Mouse (Mus musculus): Measurements from ENCODE around the gene Zfp804b. TPM values are rescaled to one million over a fixed set of nuclear protein-coding genes. Genes with fewer than 3 reads are reported as not detected.
"Not testable (repeated sequence)": the region's sequence is repeated elsewhere in the genome, so short reads cannot be mapped to it uniquely, and the experiment has no call there.

Zfp804b gene
- 0.04 TPM in 1 of 2 replicates, not detected in the other for polyA plus RNA-seq (2012; rRNA removed)

- Histone ChIP-seq H3K36me3 (ENCODE audit: control insufficient read depth, insufficient read depth, low read length) (no peaks in the 10 kb centered on the region), H3K27ac (ENCODE audit: control insufficient read depth, insufficient read depth, low read length) (no peak within 1 kb of the TSS), H3K4me1 (replicated peaks; ENCODE audit: control insufficient read depth, insufficient read depth, low read length) (no peaks in the 10 kb centered on the region), H3K27me3 (ENCODE audit: control insufficient read depth, insufficient read depth, low read length) (no peaks in the 10 kb centered on the region; the same call in 1 of the 2 replicates), H3K4me3 (ENCODE audit: control insufficient read depth, insufficient read depth, low read length) (no peak within 1 kb of the TSS)
- DNase-seq, result no peak
- 4% methylated on average over 50 of the region's 50 CpGs for WGBS
- TF ChIP-seq CTCF (IDR thresholded peaks at IDR 0.05; ENCODE audit: borderline replicate concordance, control insufficient read depth, extremely low read depth, insufficient read depth, low read length, poor library complexity), result no peak
- TF ChIP-seq POLR2A (IDR thresholded peaks at IDR 0.05; ENCODE audit: control insufficient read depth, extremely low read depth, insufficient read depth, low read length, poor library complexity), result no peak
These were observed at the start of gene Zfp804b for GRCm38 (mm10) chr5:7344145-7345010. Gene Zfp804b (minus strand): TSS chr5:7344756.

GRCm38 (mm10) chr5:7364616-7365015 is 20.1 kb upstream of the Zfp804b start:
- not testable (repeated sequence) for H3K27me3 ChIP-seq (ENCODE audit: control insufficient read depth, insufficient read depth, low read length); H3K27ac ChIP-seq (ENCODE audit: control insufficient read depth, insufficient read depth, low read length); DNase-seq; H3K4me3 ChIP-seq (ENCODE audit: control insufficient read depth, insufficient read depth, low read length); H3K4me1 ChIP-seq (replicated peaks; ENCODE audit: control insufficient read depth, insufficient read depth, low read length); H3K36me3 ChIP-seq (ENCODE audit: control insufficient read depth, insufficient read depth, low read length)
- 88% methylated on average over 1 of the region's 1 CpGs for WGBS

GRCm38 (mm10) chr5:7345011-7345389 is 444 bp upstream of the Zfp804b start:
- Histone ChIP-seq H3K27me3 (ENCODE audit: control insufficient read depth, insufficient read depth, low read length) (no peaks in the 10 kb centered on the region; the same call in 1 of the 2 replicates), H3K4me3 (ENCODE audit: control insufficient read depth, insufficient read depth, low read length) (no peak overlapping the region), H3K4me1 (replicated peaks; ENCODE audit: control insufficient read depth, insufficient read depth, low read length) (no peaks in the 10 kb centered on the region), H3K27ac (ENCODE audit: control insufficient read depth, insufficient read depth, low read length) (no peak overlapping the region), H3K36me3 (ENCODE audit: control insufficient read depth, insufficient read depth, low read length) (no peaks in the 10 kb centered on the region)
- WGBS, result 4% methylated on average over 11 of the region's 11 CpGs
- no peak for TF ChIP-seq CTCF (IDR thresholded peaks at IDR 0.05; ENCODE audit: borderline replicate concordance, control insufficient read depth, extremely low read depth, insufficient read depth, low read length, poor library complexity)
- no peak for TF ChIP-seq POLR2A (IDR thresholded peaks at IDR 0.05; ENCODE audit: control insufficient read depth, extremely low read depth, insufficient read depth, low read length, poor library complexity)
- no peak for DNase-seq

GRCm38 (mm10) chr5:7325594-7325993 is 19.0 kb downstream of the Zfp804b start:
- H3K4me3 ChIP-seq (ENCODE audit: control insufficient read depth, insufficient read depth, low read length), result no peak overlapping the region
- DNase-seq, result no peak
- H3K27me3 ChIP-seq (ENCODE audit: control insufficient read depth, insufficient read depth, low read length), result no peaks in the 10 kb centered on the region
- WGBS, result 91% methylated on average over 4 of the region's 4 CpGs
- TF ChIP-seq POLR2A (IDR thresholded peaks at IDR 0.05; ENCODE audit: control insufficient read depth, extremely low read depth, insufficient read depth, low read length, poor library complexity) (no peak), CTCF (IDR thresholded peaks at IDR 0.05; ENCODE audit: borderline replicate concordance, control insufficient read depth, extremely low read depth, insufficient read depth, low read length, poor library complexity) (no peak)
- no peaks in the 10 kb centered on the region for H3K4me1 ChIP-seq (replicated peaks; ENCODE audit: control insufficient read depth, insufficient read depth, low read length)
- H3K36me3 ChIP-seq (ENCODE audit: control insufficient read depth, insufficient read depth, low read length), result no peaks in the 10 kb centered on the region
- H3K27ac ChIP-seq (ENCODE audit: control insufficient read depth, insufficient read depth, low read length), result no peak overlapping the region

GRCm38 (mm10) chr5:7303819-7304218 is 40.7 kb downstream of the Zfp804b start, which contains the start of gene Tex47:
Gene Tex47 (plus strand): TSS chr5:7304119.
- no peak for DNase-seq
- Histone ChIP-seq H3K4me1 (replicated peaks; ENCODE audit: control insufficient read depth, insufficient read depth, low read length) (no peaks in the 10 kb centered on the region), H3K27me3 (ENCODE audit: control insufficient read depth, insufficient read depth, low read length) (no peaks in the 10 kb centered on the region), H3K36me3 (ENCODE audit: control insufficient read depth, insufficient read depth, low read length) (no peaks in the 10 kb centered on the region), H3K27ac (ENCODE audit: control insufficient read depth, insufficient read depth, low read length) (no peak within 1 kb of the TSS), H3K4me3 (ENCODE audit: control insufficient read depth, insufficient read depth, low read length) (no peak within 1 kb of the TSS)
- TF ChIP-seq CTCF (IDR thresholded peaks at IDR 0.05; ENCODE audit: borderline replicate concordance, control insufficient read depth, extremely low read depth, insufficient read depth, low read length, poor library complexity) (no peak), POLR2A (IDR thresholded peaks at IDR 0.05; ENCODE audit: control insufficient read depth, extremely low read depth, insufficient read depth, low read length, poor library complexity) (no peak)
- 85% methylated on average over 1 of the region's 1 CpGs for WGBS

- WGBS, result 89% methylated on average over 1 of the region's 1 CpGs
- no peak for TF ChIP-seq POLR2A (IDR thresholded peaks at IDR 0.05; ENCODE audit: control insufficient read depth, extremely low read depth, insufficient read depth, low read length, poor library complexity)
- no peak for TF ChIP-seq CTCF (IDR thresholded peaks at IDR 0.05; ENCODE audit: borderline replicate concordance, control insufficient read depth, extremely low read depth, insufficient read depth, low read length, poor library complexity)
These were observed 41.6 kb downstream of the Zfp804b start for GRCm38 (mm10) chr5:7302969-7303368.

More at GRCm38 (mm10) chr5:7302969-7303368, 41.6 kb downstream of the Zfp804b start:
- no peak for DNase-seq
- H3K36me3 ChIP-seq (ENCODE audit: control insufficient read depth, insufficient read depth, low read length), result no peaks in the 10 kb centered on the region
- H3K4me3 ChIP-seq (ENCODE audit: control insufficient read depth, insufficient read depth, low read length), result no peak overlapping the region
- H3K4me1 ChIP-seq (replicated peaks; ENCODE audit: control insufficient read depth, insufficient read depth, low read length), result no peaks in the 10 kb centered on the region
- H3K27ac ChIP-seq (ENCODE audit: control insufficient read depth, insufficient read depth, low read length), result no peak overlapping the region
- H3K27me3 ChIP-seq (ENCODE audit: control insufficient read depth, insufficient read depth, low read length), result no peaks in the 10 kb centered on the region
